14 mouse cellular contexts compared by ENCODE assay signal in the genomic region with DNA sequence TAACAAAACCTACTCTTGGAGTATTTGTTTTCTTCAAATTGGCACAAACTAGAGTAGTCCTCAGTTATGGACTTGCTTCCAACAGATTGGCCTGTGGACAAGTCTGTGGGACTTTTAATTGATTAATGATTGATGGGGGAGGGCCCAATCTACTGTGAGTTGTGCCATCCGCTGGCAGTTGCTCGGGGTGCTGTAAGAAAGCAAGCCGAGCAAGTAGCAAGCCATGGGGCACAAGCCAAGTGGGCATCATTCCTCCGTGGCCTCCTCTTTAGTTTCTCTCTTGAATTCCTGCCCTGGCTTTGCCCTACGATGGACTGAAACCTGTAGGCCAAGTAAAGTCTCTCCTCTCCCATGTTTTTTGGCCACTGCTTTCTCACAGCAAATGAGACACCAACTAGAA.
DNase-seq lines count a peak whose midpoint lies in the region; ATAC-seq and TF ChIP-seq lines count a peak whose summit lies in the region.
"Had no signal": no experiment of that assay in that cellular context is flagged by ENCODE, and none has a peak within 500 bp of the region (broad histone marks: within the 10 kb centered on the region; RNA-seq: fewer than 3 reads in every experiment).

No protein-coding gene starts in this region.

- no peak overlapping the region for H3K27ac ChIP-seq in hindbrain, postnatal 0 days
- H3K27ac ChIP-seq in hindbrain, embryonic 13.5 days, result no peak overlapping the region
- H3K27ac ChIP-seq: embryonic facial prominence, embryonic 13.5 days; limb, embryonic 10.5 days; liver, embryonic 12.5 days; midbrain, embryonic 13.5 days had no signal

- intact Hi-C loops in left cerebral cortex, postnatal 4 days (cut with DNase I), result no loop called here
- intact Hi-C loops in left cerebral cortex, postnatal 14 days (cut with DNase I), result no loop called here

- H3K4me1 ChIP-seq in hindbrain, postnatal 0 days (ENCODE audit: insufficient read depth, low read length), result no peaks in the 10 kb centered on the region
- H3K4me1 ChIP-seq in hindbrain, embryonic 13.5 days (replicated peaks), result no peaks in the 10 kb centered on the region
- H3K4me1 ChIP-seq: embryonic facial prominence, embryonic 13.5 days; limb, embryonic 10.5 days; liver, embryonic 12.5 days; midbrain, embryonic 13.5 days had no signal

- WGBS in hindbrain, postnatal 0 days, result 75% methylated on average over 5 of the region's 5 CpGs
- WGBS in hindbrain, embryonic 13.5 days, result 89% methylated on average over 5 of the region's 5 CpGs

- no peak overlapping the region for H3K4me3 ChIP-seq in hindbrain, postnatal 0 days (ENCODE audit: low read length)
- no peak overlapping the region for H3K4me3 ChIP-seq in hindbrain, embryonic 13.5 days
- H3K4me3 ChIP-seq: embryonic facial prominence, embryonic 13.5 days; limb, embryonic 10.5 days; liver, embryonic 12.5 days; midbrain, embryonic 13.5 days had no signal

- no peaks in the 10 kb centered on the region for H3K36me3 ChIP-seq in hindbrain, postnatal 0 days (ENCODE audit: insufficient read depth, low read length)
- no peaks in the 10 kb centered on the region for H3K36me3 ChIP-seq in hindbrain, embryonic 13.5 days
- H3K36me3 ChIP-seq: embryonic facial prominence, embryonic 13.5 days; limb, embryonic 10.5 days; liver, embryonic 12.5 days; midbrain, embryonic 13.5 days had no signal

- H3K9me3 ChIP-seq in hindbrain, postnatal 0 days (ENCODE audit: low read length), result no peaks in the 10 kb centered on the region
- H3K9me3 ChIP-seq in hindbrain, embryonic 13.5 days, result no peaks in the 10 kb centered on the region
- H3K9me3 ChIP-seq: embryonic facial prominence, embryonic 13.5 days; limb, embryonic 10.5 days; liver, embryonic 12.5 days; midbrain, embryonic 13.5 days had no signal

- no peak for TF ChIP-seq CTCF in hindbrain, postnatal 0 days (IDR thresholded peaks at IDR 0.05; ENCODE audit: low read depth)

- no peak overlapping the region for H3K4me2 ChIP-seq in hindbrain, postnatal 0 days (ENCODE audit: low read depth, low read length)
- H3K4me2 ChIP-seq in hindbrain, embryonic 13.5 days, result no peak overlapping the region
- H3K4me2 ChIP-seq: embryonic facial prominence, embryonic 13.5 days; liver, embryonic 12.5 days; midbrain, embryonic 13.5 days had no signal

- peak; percentile 2 for DNase-seq in cerebellum, adult 9-11 months
- DNase-seq in cerebellum, adult 11 months, result no peak
- peak; percentile 12 for DNase-seq in hindbrain, postnatal 0 days (ENCODE audit: low spot score)
- peak; percentile 4 for DNase-seq in left cerebral cortex, postnatal 4 days
- DNase-seq in left cerebral cortex, postnatal 14 days (ENCODE audit: low spot score in 2 of 2), result no peak
- DNase-seq in adrenal gland, postnatal 14 days, result peak; percentile 31
- DNase-seq: forebrain, postnatal 0 days; thymus, postnatal 4 days had no signal

- H3K27me3 ChIP-seq in hindbrain, postnatal 0 days (ENCODE audit: insufficient read depth, low read length), result no peaks in the 10 kb centered on the region
- H3K27me3 ChIP-seq in hindbrain, embryonic 13.5 days, result no peaks in the 10 kb centered on the region
- H3K27me3 ChIP-seq: embryonic facial prominence, embryonic 13.5 days; liver, embryonic 12.5 days; midbrain, embryonic 13.5 days had no signal

- ATAC-seq in hindbrain, postnatal 0 days, result no peak
- no peak for ATAC-seq in hindbrain, embryonic 13.5 days (ENCODE audit: low FRiP score)
- ATAC-seq: forebrain, postnatal 0 days; inflammation-experienced regulatory T-cells, adult 6 months; liver, embryonic 12.5 days; midbrain, embryonic 13.5 days had no signal

- H3K9ac ChIP-seq in hindbrain, postnatal 0 days (replicated peaks; ENCODE audit: low read length), result no peak overlapping the region
- H3K9ac ChIP-seq in hindbrain, embryonic 13.5 days, result no peak overlapping the region
- H3K9ac ChIP-seq: embryonic facial prominence, embryonic 13.5 days; forebrain, postnatal 0 days; liver, embryonic 12.5 days; midbrain, embryonic 13.5 days had no signal

Comparison
In these comparisons a context has a peak if more than half of its experiments do, and no peak if none do; other contexts are left out.
1. DNase-seq: peak in cerebellum, adult 9-11 months (single experiment), hindbrain, postnatal 0 days (single experiment), left cerebral cortex, postnatal 4 days (single experiment) and adrenal gland, postnatal 14 days (single experiment); none in cerebellum, adult 11 months (single experiment) and left cerebral cortex, postnatal 14 days (0 of 2).